Mouse (Mus musculus) layer of hippocampus, postnatal 10 days (tissue): ENCODE results near the gene Dkkl1. TPM values are rescaled to one million over a fixed set of nuclear protein-coding genes. Genes with fewer than 3 reads are reported as not detected.
A peak's percentile ranks its signal among the peaks of the same experiment; 100 is the strongest.
"Not testable (repeated sequence)": the region's sequence is repeated elsewhere in the genome, so short reads cannot be mapped to it uniquely, and the experiment has no call there.

Experiments
- DNase-seq, 2 experiments: peaks; one replicate each; pipeline ENCODE4 v3.0.0; 2021; ENCODE audit warnings: low spot score in 2 of 2
- total RNA-seq, 2 experiments: library from RNA; stranded (reverse); gene quantifications; 2 replicates each; pipeline ENCODE4 v1.2.3; 2021

Dkkl1 gene
- total RNA-seq, 2 experiments from 2014 or later: 8.3 to 10.7 TPM

DNA sequence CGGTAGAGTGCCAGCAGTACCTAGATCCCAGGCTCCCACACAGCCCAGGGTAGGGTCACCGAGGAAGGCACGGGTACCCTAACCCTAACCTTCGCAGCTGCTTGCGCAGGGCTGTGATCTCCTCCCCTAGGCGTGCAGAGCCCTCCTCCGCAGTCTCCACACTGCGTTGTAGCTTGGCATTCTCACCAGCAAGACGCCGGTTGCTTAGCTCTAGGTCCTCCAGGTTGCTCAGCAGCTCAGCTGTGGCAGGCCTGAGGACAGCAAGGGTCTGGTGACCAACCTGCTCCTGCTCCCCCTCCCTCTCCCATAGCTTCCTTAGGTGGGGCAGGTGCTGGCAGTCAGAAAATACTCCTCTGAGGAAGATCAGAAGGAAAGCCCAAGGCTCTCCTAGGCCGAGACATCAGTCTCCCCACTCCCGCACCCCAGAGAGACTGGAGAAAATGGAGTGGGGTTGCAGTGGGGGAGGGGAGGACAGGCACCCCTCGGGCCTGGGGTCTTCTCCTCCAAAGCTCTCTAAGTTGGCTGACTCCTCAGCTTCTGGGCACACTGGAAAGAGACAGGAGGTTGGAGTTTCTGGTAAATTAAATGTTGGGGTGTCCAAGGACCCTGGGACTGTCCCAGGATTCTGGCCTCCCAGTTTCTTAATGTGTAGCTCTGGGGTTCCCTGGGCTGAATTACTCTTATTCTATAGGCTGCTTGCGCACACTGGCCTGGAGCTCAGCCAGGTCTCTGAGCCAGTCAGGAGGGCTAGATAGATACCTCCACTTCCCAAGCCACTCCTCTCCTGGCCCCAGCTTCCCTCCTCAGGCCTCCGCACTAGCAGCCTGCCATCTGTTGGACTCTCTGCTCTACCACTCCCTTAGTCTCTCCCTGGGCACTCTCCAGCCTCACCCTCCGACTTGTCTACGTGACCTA, 17.8 kb downstream of the Dkkl1 start:
- no peak for DNase-seq

GRCm38 (mm10) chr7:45193406-45193805, 18.5 kb downstream of the Dkkl1 start:
- no peak for DNase-seq

DNA sequence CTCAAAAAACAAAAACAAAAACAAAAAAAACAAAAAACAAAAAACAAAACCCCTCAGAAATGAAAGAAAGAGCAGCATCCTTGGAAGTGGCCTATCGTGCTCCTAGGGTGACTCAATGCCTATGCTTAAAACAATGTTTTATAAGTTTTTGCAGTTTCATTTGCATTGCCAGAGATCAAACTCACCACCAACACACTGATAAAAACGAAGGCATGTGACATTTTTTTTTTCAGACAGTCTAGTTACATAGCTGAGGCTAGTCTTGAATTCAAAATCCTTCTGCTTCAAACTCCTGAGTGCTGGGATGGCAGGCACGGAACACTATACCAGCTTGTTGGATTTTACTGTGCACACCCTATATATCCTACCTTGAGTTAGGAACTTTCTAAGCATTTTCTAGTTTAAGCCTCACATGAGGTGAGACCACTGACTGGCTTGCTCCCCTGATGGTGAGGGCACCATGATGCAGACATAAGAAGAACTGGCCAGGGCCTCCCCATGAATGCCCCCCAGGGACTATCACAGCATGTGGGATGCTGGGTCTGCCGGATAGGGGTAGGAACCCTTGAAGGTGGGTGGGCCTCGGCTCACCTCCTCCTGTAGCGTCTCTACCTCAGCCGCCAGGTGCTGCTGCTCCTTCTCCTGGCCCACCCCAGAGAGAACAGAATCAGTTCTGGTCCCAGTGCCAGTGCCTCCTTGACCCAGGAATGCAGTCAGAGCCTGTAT, 19.2 kb downstream of the Dkkl1 start:
- no peak for DNase-seq

DNA sequence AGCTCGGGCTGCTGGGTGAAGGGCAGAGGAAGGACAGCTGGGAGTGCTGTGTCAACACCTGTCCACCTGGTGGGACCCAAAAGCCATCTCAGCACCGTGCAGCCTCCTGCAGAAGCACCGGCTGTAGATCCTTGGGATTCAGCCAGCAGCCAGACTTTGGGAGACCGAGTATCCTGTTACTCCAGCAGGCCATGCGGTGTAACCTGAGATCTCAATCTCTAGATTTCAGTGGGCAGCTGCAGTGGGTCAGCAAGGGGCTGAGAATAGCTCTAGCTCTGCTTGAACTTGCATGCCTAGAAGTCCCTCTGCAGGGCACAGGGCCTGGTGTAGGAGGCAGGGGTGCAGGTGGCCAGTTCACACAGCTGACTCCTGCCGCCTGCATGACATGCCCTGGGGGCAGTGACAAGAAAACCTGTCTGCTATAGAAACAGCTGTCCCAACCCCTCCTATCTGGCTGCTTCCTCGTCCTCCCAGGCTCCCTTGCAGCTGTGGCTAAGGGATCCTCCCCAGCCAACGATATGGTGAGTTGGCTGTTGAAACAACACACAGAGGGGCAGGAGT, 20.1 kb downstream of the Dkkl1 start:
- no peak for DNase-seq

DNA sequence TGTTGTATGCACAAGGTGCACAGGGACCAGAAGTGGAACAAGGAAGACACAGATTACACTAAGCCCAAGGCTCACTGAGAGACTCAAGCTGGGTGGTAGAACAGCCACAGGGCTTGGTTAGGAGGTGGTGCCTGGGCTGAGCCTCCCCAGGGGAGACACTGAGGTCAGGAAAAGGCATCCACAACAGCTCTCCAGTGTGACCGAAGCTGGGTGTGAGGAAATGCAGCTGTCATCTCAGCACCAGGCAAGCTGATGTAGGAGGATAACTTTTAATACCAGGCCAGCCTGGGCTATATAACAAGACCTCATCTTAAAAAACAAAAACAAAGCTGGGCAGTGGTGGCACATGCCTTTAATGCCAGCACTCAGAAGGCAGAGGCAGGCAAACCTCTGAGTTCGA, 20.8 kb downstream of the Dkkl1 start:
- DNase-seq: no peak

DNA sequence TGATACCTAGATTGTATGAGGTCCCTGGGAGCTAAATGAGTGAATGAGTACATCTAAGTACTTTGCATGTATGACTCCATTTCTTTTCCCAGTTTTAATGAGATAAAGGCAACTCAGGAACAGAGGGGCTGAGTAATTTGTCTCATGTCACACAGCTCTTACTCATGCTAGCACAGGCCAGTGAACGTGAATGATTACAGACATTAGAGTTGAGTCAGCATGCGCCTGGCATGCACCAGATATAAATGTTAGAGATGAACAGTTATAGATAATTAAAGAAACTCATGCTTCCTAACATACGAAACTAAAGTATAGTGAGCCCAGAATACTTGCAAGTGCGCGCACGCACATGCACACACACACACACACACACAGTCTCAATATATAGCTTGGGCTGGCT, 21.8 kb downstream of the Dkkl1 start:
- DNase-seq: no peak

GRCm38 (mm10) chr7:45189600-45189999, 22.3 kb downstream of the Dkkl1 start:
- no peak for DNase-seq

GRCm38 (mm10) chr7:45185921-45186320, 26.0 kb downstream of the Dkkl1 start:
- DNase-seq: no peak

DNA sequence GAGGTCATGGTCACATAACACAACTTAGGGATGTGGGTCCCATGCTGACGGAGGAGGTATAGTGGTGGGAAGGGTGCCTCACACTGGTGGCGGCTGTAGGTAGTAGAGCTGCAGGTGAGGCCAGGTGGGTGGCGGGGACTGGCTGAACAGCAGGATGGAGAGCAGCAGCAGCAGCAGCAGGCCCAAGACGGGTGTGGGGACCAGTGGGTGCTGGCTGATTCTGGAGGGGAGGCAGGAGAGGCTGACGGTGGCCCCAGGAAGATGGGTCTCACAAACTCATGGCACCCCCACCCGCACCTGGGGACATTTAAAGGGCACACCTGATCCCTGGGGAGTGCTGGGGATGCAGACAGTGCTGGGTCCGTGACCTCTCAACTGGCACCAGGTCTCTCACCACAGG, 28.3 kb downstream of the Dkkl1 start:
- DNase-seq: no peak

GRCm38 (mm10) chr7:45182606-45183005, 29.3 kb downstream of the Dkkl1 start:
- no peak for DNase-seq

DNA sequence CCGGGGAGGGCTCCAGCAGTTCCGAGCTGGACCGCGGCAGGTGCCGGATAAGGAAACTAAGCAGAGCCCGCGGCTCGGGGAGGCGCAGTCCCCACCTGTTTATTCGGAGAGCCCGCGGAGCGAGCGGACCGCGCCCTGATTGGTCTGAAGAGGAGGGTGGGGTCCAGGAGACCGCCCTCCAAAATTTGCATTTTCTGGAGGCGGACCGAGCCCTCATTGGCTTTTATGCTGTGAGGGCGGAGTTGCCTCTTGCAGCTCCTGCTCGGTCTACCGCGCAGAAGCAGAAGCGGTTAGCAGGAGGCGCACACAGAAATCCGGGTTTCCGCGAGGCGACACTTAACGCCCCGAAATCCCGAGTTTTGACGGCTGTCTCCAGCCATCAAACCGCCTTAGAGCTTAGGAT, 29.7 kb downstream of the Dkkl1 start:
- DNase-seq: peak; percentile 78 to 83

- DNase-seq: no peak
Observed at GRCm38 (mm10) chr7:45181540-45181939, 30.4 kb downstream of the Dkkl1 start.

GRCm38 (mm10) chr7:45180896-45181477, 31.0 kb downstream of the Dkkl1 start, which contains the start of gene Pth2:
Pth2 (plus strand) TSS chr7:45180995.
- DNase-seq: no peak

DNA sequence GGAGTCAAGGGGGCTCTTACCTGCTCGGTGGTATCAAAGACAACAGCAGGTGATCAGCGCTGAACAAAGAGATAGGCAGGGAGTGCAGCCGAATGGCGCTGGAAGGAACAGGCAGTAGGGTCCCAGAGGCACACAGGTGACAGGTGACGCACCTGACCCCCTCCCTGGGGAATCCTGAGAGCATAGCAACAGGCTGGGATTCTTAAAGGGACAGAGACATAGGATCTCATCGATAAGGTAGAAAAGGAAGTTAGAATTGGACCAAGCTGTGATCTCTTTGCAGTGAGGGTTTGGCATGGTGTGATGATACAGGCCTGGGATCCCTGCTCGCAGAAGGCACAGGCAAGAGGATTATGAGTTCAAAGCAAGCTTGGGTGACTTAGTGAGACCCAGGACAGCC, 32.5 kb downstream of the Dkkl1 start, which contains the start of gene Gfy:
Gene Gfy, minus strand, starts transcription at position 101 of the 400 bp plus-strand sequence.
- DNase-seq: no peak

DNA sequence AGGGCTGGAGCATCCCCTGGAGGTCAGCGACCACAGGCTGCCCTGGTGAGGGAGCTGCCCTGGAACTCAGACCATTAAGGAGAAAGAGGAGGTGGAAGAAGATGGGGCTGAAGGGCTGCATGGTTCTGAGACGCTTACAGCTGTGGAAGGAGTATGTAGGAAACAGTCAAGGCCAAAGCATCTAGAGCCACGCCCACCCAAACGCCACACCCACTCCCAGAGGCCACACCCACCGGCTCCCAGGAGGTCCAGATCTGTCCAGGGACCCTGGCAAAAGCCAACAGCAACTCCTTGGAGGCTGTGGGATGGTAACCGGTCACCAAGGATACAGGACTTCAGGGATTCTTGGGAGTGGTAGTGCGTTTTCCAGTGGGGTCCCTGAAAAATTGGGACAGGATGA, 33.4 kb downstream of the Dkkl1 start:
- no peak for DNase-seq

DNA sequence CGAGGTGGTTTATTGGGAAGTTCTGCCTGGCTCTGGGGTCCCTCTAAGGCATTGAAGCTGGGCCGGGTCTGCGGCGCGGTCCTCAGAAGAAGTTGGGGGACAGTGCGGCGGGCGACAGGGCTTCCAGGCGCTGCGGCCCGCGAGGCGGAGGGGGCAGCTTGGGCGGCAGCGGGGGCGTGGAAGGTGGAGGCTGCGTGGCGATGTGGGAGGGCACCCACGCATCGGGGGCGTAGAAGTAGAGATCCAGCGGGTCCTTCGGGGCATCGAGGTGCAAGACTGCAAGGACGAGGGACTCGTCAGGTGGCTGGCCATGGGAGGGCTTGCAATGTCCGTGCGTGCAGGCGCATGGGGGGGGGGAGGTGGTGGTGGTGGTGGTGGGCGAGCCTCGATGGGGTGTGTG, 35.6 kb downstream of the Dkkl1 start:
- DNase-seq: peak in 1 of 2 experiments; percentile 25

- DNase-seq: no peak
Observed at GRCm38 (mm10) chr7:45175929-45176328, 36.0 kb downstream of the Dkkl1 start.

- no peak for DNase-seq
Observed at GRCm38 (mm10) chr7:45175398-45175797, 36.5 kb downstream of the Dkkl1 start.

- no peak for DNase-seq
Observed at GRCm38 (mm10) chr7:45174567-45175280, 37.2 kb downstream of the Dkkl1 start.

- not testable (repeated sequence) for DNase-seq
Observed at GRCm38 (mm10) chr7:45173772-45174171, 38.2 kb downstream of the Dkkl1 start.

GRCm38 (mm10) chr7:45172974-45173373, 39.0 kb downstream of the Dkkl1 start:
- peak in 1 of 2 experiments; percentile 32 for DNase-seq
